Mouse (Mus musculus): Measurements from ENCODE around the gene Tmem127. TPM values are rescaled to one million over a fixed set of nuclear protein-coding genes. Genes with fewer than 3 reads are reported as not detected.
"Not testable (repeated sequence)": the region's sequence is repeated elsewhere in the genome, so short reads cannot be mapped to it uniquely, and the experiment has no call there.

Gene Tmem127
- total RNA-seq, 2 experiments from 2014 or later: 106 TPM

- intact Hi-C loops (cut with DNase I): no loop called here
- DNase-seq: no peak
These were observed 14.8 kb downstream of the Tmem127 start for GRCm38 (mm10) chr2:127262480-127262879.

GRCm38 (mm10) chr2:127267854-127268253 is 20.1 kb downstream of the Tmem127 start:
- intact Hi-C loops (cut with DNase I): no loop called here
- no peak for DNase-seq

GRCm38 (mm10) chr2:127269491-127270299 is 22.0 kb downstream of the Tmem127 start, which contains the start of gene Stard7:
Gene Stard7 (plus strand): TSS chr2:127270218.
- intact Hi-C loops (cut with DNase I): no loop called here
- DNase-seq: peak; percentile 96

- DNase-seq: peak; percentile 86
- intact Hi-C loops (cut with DNase I): no loop called here
These were observed 22.8 kb downstream of the Tmem127 start for GRCm38 (mm10) chr2:127270300-127271041.

GRCm38 (mm10) chr2:127271042-127271515 is 23.4 kb downstream of the Tmem127 start:
- intact Hi-C loops (cut with DNase I): no loop called here
- peak; percentile 24 for DNase-seq

- intact Hi-C loops (cut with DNase I); DNase-seq: not testable (repeated sequence)
These were observed 24.3 kb downstream of the Tmem127 start for GRCm38 (mm10) chr2:127272049-127272448.

- intact Hi-C loops (cut with DNase I): no loop called here
- DNase-seq: no peak
These were observed 25.1 kb downstream of the Tmem127 start for GRCm38 (mm10) chr2:127272806-127273205.

GRCm38 (mm10) chr2:127274590-127274989 is 26.9 kb downstream of the Tmem127 start:
- intact Hi-C loops (cut with DNase I): no loop called here
- DNase-seq: no peak

- no peak for DNase-seq
- intact Hi-C loops (cut with DNase I): no loop called here
These were observed 28.0 kb downstream of the Tmem127 start for GRCm38 (mm10) chr2:127275551-127276320.

GRCm38 (mm10) chr2:127278162-127278561 is 30.5 kb downstream of the Tmem127 start:
- DNase-seq: no peak
- intact Hi-C loops (cut with DNase I): no loop called here

GRCm38 (mm10) chr2:127292250-127292649 is 44.5 kb downstream of the Tmem127 start:
- intact Hi-C loops (cut with DNase I): loop anchor here (10.0 kb wide), 1 partner anchor 1333 kb away; no protein-coding TSS in a partner anchor
- no peak for DNase-seq

- intact Hi-C loops (cut with DNase I): loop anchor here (10.0 kb wide), 1 partner anchor 1328 kb away; no protein-coding TSS in a partner anchor
- DNase-seq: no peak
These were observed 49.5 kb downstream of the Tmem127 start for GRCm38 (mm10) chr2:127297001-127297805.

GRCm38 (mm10) chr2:127298056-127298455 is 50.3 kb downstream of the Tmem127 start:
- DNase-seq: no peak
- intact Hi-C loops (cut with DNase I): loop anchor here (10.0 kb wide), 1 partner anchor 1327 kb away; no protein-coding TSS in a partner anchor

GRCm38 (mm10) chr2:127300701-127301100 is 53.0 kb downstream of the Tmem127 start:
- intact Hi-C loops (cut with DNase I): no loop called here
- DNase-seq: no peak

GRCm38 (mm10) chr2:127301883-127302282 is 54.2 kb downstream of the Tmem127 start:
- intact Hi-C loops (cut with DNase I): no loop called here

GRCm38 (mm10) chr2:127304192-127304591 is 56.5 kb downstream of the Tmem127 start:
- DNase-seq; intact Hi-C loops (cut with DNase I): not testable (repeated sequence)

More at GRCm38 (mm10) chr2:127301883-127302282, 54.2 kb downstream of the Tmem127 start:
- DNase-seq: no peak

- DNase-seq: no peak
- intact Hi-C loops (cut with DNase I): no loop called here
These were observed 57.0 kb downstream of the Tmem127 start for GRCm38 (mm10) chr2:127304609-127305210.

- no peak for DNase-seq
These were observed 58.4 kb downstream of the Tmem127 start for GRCm38 (mm10) chr2:127306123-127306522.

GRCm38 (mm10) chr2:127307179-127307578 is 59.5 kb downstream of the Tmem127 start:
- no peak for DNase-seq
- intact Hi-C loops (cut with DNase I): no loop called here

More at GRCm38 (mm10) chr2:127306123-127306522, 58.4 kb downstream of the Tmem127 start:
- intact Hi-C loops (cut with DNase I): no loop called here
